ENCODE assay signal across 9 mouse cellular contexts in genomic region chr7:30300914-30301313, GRCm38 (mm10). TPM values are rescaled to one million over a fixed set of nuclear protein-coding genes. Genes with fewer than 3 reads are reported as not detected.
A peak's percentile ranks its signal among the peaks of the same experiment; 100 is the strongest.
DNase-seq lines count a peak whose midpoint lies in the region; ATAC-seq lines count a peak whose summit lies in the region.
"Had no signal": no experiment of that assay in that cellular context is flagged by ENCODE, and none has a peak within 500 bp of the region (broad histone marks: within the 10 kb centered on the region; RNA-seq: fewer than 3 reads in every experiment).

No protein-coding gene starts in this region.

- H3K27ac ChIP-seq in forebrain, embryonic 11.5 days (ENCODE audit: low read depth, low read length), result no peak overlapping the region
- no peak overlapping the region for H3K27ac ChIP-seq in forebrain, embryonic 16.5 days (ENCODE audit: low read length)
- no peak overlapping the region for H3K27ac ChIP-seq in neural tube, embryonic 15.5 days (replicated peaks)
- no peak overlapping the region for H3K27ac ChIP-seq in kidney, embryonic 14.5 days (ENCODE audit: low read depth, low read length)

- DNase-seq in forebrain, embryonic 11.5 days (ENCODE audit: low spot score), result peak; percentile 66
- peak; percentile 31 for DNase-seq in neural tube, embryonic 10.5 days (ENCODE audit: extremely low spot score, low spot score)
- peak; percentile 57 for DNase-seq in embryo, embryonic 10.5 days (ENCODE audit: low spot score)
- peak; percentile 66 for DNase-seq in retina, embryonic 14.5 days (ENCODE audit: low spot score)
- DNase-seq in right cerebral cortex, postnatal 36 days (ENCODE audit: low spot score in 2 of 2), result no peak

- H3K4me3 ChIP-seq in forebrain, embryonic 11.5 days (ENCODE audit: low read depth, low read length), result no peak overlapping the region
- no peak overlapping the region for H3K4me3 ChIP-seq in forebrain, embryonic 16.5 days (replicated peaks; ENCODE audit: low read length)
- H3K4me3 ChIP-seq in neural tube, embryonic 15.5 days (replicated peaks), result no peak overlapping the region
- no peak overlapping the region for H3K4me3 ChIP-seq in kidney, embryonic 14.5 days (ENCODE audit: low read length)
- H3K4me3 ChIP-seq: myocyte had no signal

- peaks cover 15% of the 10 kb centered on the region for H3K36me3 ChIP-seq in forebrain, embryonic 11.5 days (ENCODE audit: control insufficient read depth, insufficient read depth, low read length)
- H3K36me3 ChIP-seq in forebrain, embryonic 16.5 days (ENCODE audit: control insufficient read depth, insufficient read depth), result peaks cover 68% of the 10 kb centered on the region
- H3K36me3 ChIP-seq in neural tube, embryonic 15.5 days, result peaks cover 85% of the 10 kb centered on the region
- H3K36me3 ChIP-seq in kidney, embryonic 14.5 days (ENCODE audit: control insufficient read depth, insufficient read depth, low read length), result peaks cover 58% of the 10 kb centered on the region

- H3K4me2 ChIP-seq in forebrain, embryonic 11.5 days (ENCODE audit: low read depth, low read length, severe bottlenecking), result no peak overlapping the region
- no peak overlapping the region for H3K4me2 ChIP-seq in forebrain, embryonic 16.5 days (ENCODE audit: low read length)
- no peak overlapping the region for H3K4me2 ChIP-seq in neural tube, embryonic 15.5 days
- H3K4me2 ChIP-seq in kidney, embryonic 14.5 days (replicated peaks; ENCODE audit: low read depth, low read length), result no peak overlapping the region

- H3K4me1 ChIP-seq in forebrain, embryonic 11.5 days (replicated peaks; ENCODE audit: control insufficient read depth, insufficient read depth, low read length), result no peaks in the 10 kb centered on the region
- no peaks in the 10 kb centered on the region for H3K4me1 ChIP-seq in forebrain, embryonic 16.5 days (replicated peaks; ENCODE audit: control insufficient read depth, insufficient read depth, low read length)
- H3K4me1 ChIP-seq in neural tube, embryonic 15.5 days, result no peaks in the 10 kb centered on the region
- H3K4me1 ChIP-seq in kidney, embryonic 14.5 days (ENCODE audit: control insufficient read depth, insufficient read depth, low read length), result no peaks in the 10 kb centered on the region

- H3K9me3 ChIP-seq in forebrain, embryonic 11.5 days (ENCODE audit: control insufficient read depth, low read length), result no peaks in the 10 kb centered on the region
- H3K9me3 ChIP-seq in forebrain, embryonic 16.5 days (ENCODE audit: control insufficient read depth, low read length), result no peaks in the 10 kb centered on the region
- no peaks in the 10 kb centered on the region for H3K9me3 ChIP-seq in neural tube, embryonic 15.5 days (replicated peaks)
- no peaks in the 10 kb centered on the region for H3K9me3 ChIP-seq in kidney, embryonic 14.5 days (ENCODE audit: control insufficient read depth, low read length)

- 50% methylated on average over 3 of the region's 3 CpGs for WGBS in forebrain, embryonic 11.5 days
- 56% methylated on average over 3 of the region's 3 CpGs for WGBS in forebrain, embryonic 16.5 days
- WGBS in neural tube, embryonic 15.5 days, result 57% methylated on average over 3 of the region's 3 CpGs
- 47% methylated on average over 3 of the region's 3 CpGs for WGBS in kidney, embryonic 14.5 days

- no peaks in the 10 kb centered on the region for H3K27me3 ChIP-seq in forebrain, embryonic 11.5 days (ENCODE audit: control insufficient read depth, insufficient read depth, low read length)
- no peaks in the 10 kb centered on the region for H3K27me3 ChIP-seq in forebrain, embryonic 16.5 days (replicated peaks; ENCODE audit: control insufficient read depth, insufficient read depth, low read length)
- H3K27me3 ChIP-seq in neural tube, embryonic 15.5 days (replicated peaks), result no peaks in the 10 kb centered on the region
- no peaks in the 10 kb centered on the region for H3K27me3 ChIP-seq in kidney, embryonic 14.5 days (ENCODE audit: control insufficient read depth, insufficient read depth, low read length)

- ATAC-seq in forebrain, embryonic 11.5 days (replicated peaks; ENCODE audit: low FRiP score), result no peak
- ATAC-seq in forebrain, embryonic 16.5 days, result no peak
- ATAC-seq in neural tube, embryonic 15.5 days (ENCODE audit: low FRiP score), result no peak
- no peak for ATAC-seq in kidney, embryonic 14.5 days (ENCODE audit: low FRiP score, low TSS enrichment)

- no peak overlapping the region for H3K9ac ChIP-seq in forebrain, embryonic 11.5 days (ENCODE audit: low read length)
- H3K9ac ChIP-seq in forebrain, embryonic 16.5 days (replicated peaks; ENCODE audit: low read depth, low read length), result no peak overlapping the region
- no peak overlapping the region for H3K9ac ChIP-seq in neural tube, embryonic 15.5 days (replicated peaks)
- H3K9ac ChIP-seq in kidney, embryonic 14.5 days (ENCODE audit: low read depth, low read length), result no peak overlapping the region

RNA-seq across cellular contexts. Expression of gene Alkbh6, which starts 7.6 kb away (rescaled TPM):
- 71.3 and 83.8 TPM in 2 replicates for polyA plus RNA-seq in forebrain, embryonic 11.5 days (2014; fragmentation: Nextera tagmentation; extraction: Ambion mirVana)
- polyA plus RNA-seq in forebrain, embryonic 16.5 days (2015; fragmentation: Nextera tagmentation; extraction: Ambion mirVana), result 93.6 and 104 TPM in 2 replicates
- polyA plus RNA-seq in neural tube, embryonic 15.5 days (2015; fragmentation: Nextera tagmentation; extraction: Ambion mirVana), result 131 and 141 TPM in 2 replicates
- 85.5 and 112 TPM in 2 replicates for polyA plus RNA-seq in kidney, embryonic 14.5 days (2014; fragmentation: Nextera tagmentation; extraction: Ambion mirVana)

RNA-seq across cellular contexts. Expression of gene Clip3, which starts 9.4 kb away (rescaled TPM):
- polyA plus RNA-seq in forebrain, embryonic 11.5 days (2014; fragmentation: Nextera tagmentation; extraction: Ambion mirVana), result 98.8 and 110 TPM in 2 replicates
- 129 and 145 TPM in 2 replicates for polyA plus RNA-seq in forebrain, embryonic 16.5 days (2015; fragmentation: Nextera tagmentation; extraction: Ambion mirVana)
- 82.4 and 89.7 TPM in 2 replicates for polyA plus RNA-seq in neural tube, embryonic 15.5 days (2015; fragmentation: Nextera tagmentation; extraction: Ambion mirVana)
- 30.7 and 51.1 TPM in 2 replicates for polyA plus RNA-seq in kidney, embryonic 14.5 days (2014; fragmentation: Nextera tagmentation; extraction: Ambion mirVana)

RNA-seq across cellular contexts. Expression of gene Syne4, which starts 13.7 kb away (rescaled TPM):
- polyA plus RNA-seq in forebrain, embryonic 11.5 days (2014; fragmentation: Nextera tagmentation; extraction: Ambion mirVana), result 29.2 and 30.2 TPM in 2 replicates
- polyA plus RNA-seq in forebrain, embryonic 16.5 days (2015; fragmentation: Nextera tagmentation; extraction: Ambion mirVana), result 8.5 and 11.7 TPM in 2 replicates
- 18.9 and 24.7 TPM in 2 replicates for polyA plus RNA-seq in neural tube, embryonic 15.5 days (2015; fragmentation: Nextera tagmentation; extraction: Ambion mirVana)
- polyA plus RNA-seq in kidney, embryonic 14.5 days (2014; fragmentation: Nextera tagmentation; extraction: Ambion mirVana), result 43.5 and 72.9 TPM in 2 replicates

RNA-seq across cellular contexts. Expression of gene E130208F15Rik, which starts 20.6 kb away (rescaled TPM):
- polyA plus RNA-seq in forebrain, embryonic 11.5 days (2014; fragmentation: Nextera tagmentation; extraction: Ambion mirVana), result not detected in 2 replicates
- not detected in 2 replicates for polyA plus RNA-seq in forebrain, embryonic 16.5 days (2015; fragmentation: Nextera tagmentation; extraction: Ambion mirVana)
- polyA plus RNA-seq in neural tube, embryonic 15.5 days (2015; fragmentation: Nextera tagmentation; extraction: Ambion mirVana), result not detected in 2 replicates
- polyA plus RNA-seq in kidney, embryonic 14.5 days (2014; fragmentation: Nextera tagmentation; extraction: Ambion mirVana), result not detected in 2 replicates

RNA-seq across cellular contexts. Expression of gene Wdr62, which starts 20.7 kb away (rescaled TPM):
- 21.7 and 26.4 TPM in 2 replicates for polyA plus RNA-seq in forebrain, embryonic 11.5 days (2014; fragmentation: Nextera tagmentation; extraction: Ambion mirVana)
- polyA plus RNA-seq in forebrain, embryonic 16.5 days (2015; fragmentation: Nextera tagmentation; extraction: Ambion mirVana), result 6.2 and 8.2 TPM in 2 replicates
- polyA plus RNA-seq in neural tube, embryonic 15.5 days (2015; fragmentation: Nextera tagmentation; extraction: Ambion mirVana), result 2.6 and 5.5 TPM in 2 replicates
- polyA plus RNA-seq in kidney, embryonic 14.5 days (2014; fragmentation: Nextera tagmentation; extraction: Ambion mirVana), result 7.8 and 11.1 TPM in 2 replicates

Comparison
In these comparisons a context has a peak if more than half of its experiments do, and no peak if none do; other contexts are left out.
1. DNase-seq: peak in forebrain, embryonic 11.5 days (single experiment), neural tube, embryonic 10.5 days (single experiment), embryo, embryonic 10.5 days (single experiment) and retina, embryonic 14.5 days (single experiment); none in right cerebral cortex, postnatal 36 days (0 of 2).